Mouse (Mus musculus) liver, embryonic 15.5 days (tissue): ENCODE data around the gene Ap1m2. TPM values are rescaled to one million over a fixed set of nuclear protein-coding genes. Genes with fewer than 3 reads are reported as not detected.

Experiments used
- ATAC-seq: fragments of 200-750 bp; cut with Nextera tagmentation; 2 replicates; pipeline ENCODE4 v1.8.0; 2017; ENCODE audit warnings: moderate number of reproducible peaks, mild to moderate bottlenecking, moderate library complexity; ENCODE audit not compliant: insufficient read depth
- H3K27ac ChIP-seq: fragments of 300-500 bp; sonication (generic); replicated peaks from 2 replicates; pipeline ENCODE4 v1.5.1; 2015; ENCODE audit warnings: mild to moderate bottlenecking, inconsistent platforms
- H3K27me3 ChIP-seq: fragments of 300-500 bp; sonication (generic); 2 replicates; pipeline ENCODE4 v1.6.1; 2015; ENCODE audit warnings: mild to moderate bottlenecking, inconsistent platforms
- H3K36me3 ChIP-seq: fragments of 300-500 bp; sonication (generic); replicated peaks from 2 replicates; pipeline ENCODE4 v1.6.1; 2015; ENCODE audit warnings: moderate library complexity, mild to moderate bottlenecking, inconsistent platforms
- H3K4me1 ChIP-seq: fragments of 300-500 bp; sonication (generic); replicated peaks from 2 replicates; pipeline ENCODE4 v1.6.1; 2015; ENCODE audit warnings: inconsistent platforms
- H3K4me2 ChIP-seq: fragments of 300-500 bp; sonication (generic); 2 replicates; pipeline ENCODE4 v1.6.1; 2015; ENCODE audit warnings: moderate library complexity, mild to moderate bottlenecking, inconsistent platforms
- H3K4me3 ChIP-seq: fragments of 300-500 bp; sonication (generic); replicated peaks from 2 replicates; pipeline ENCODE4 v1.5.1; 2015; ENCODE audit warnings: mild to moderate bottlenecking, inconsistent platforms
- H3K9ac ChIP-seq: fragments of 300-500 bp; sonication (generic); 2 replicates; pipeline ENCODE4 v1.6.1; 2015; ENCODE audit warnings: moderate library complexity, mild to moderate bottlenecking, inconsistent platforms
- H3K9me3 ChIP-seq: fragments of 300-500 bp; sonication (generic); replicated peaks from 2 replicates; pipeline ENCODE4 v1.6.1; 2016; ENCODE audit warnings: inconsistent platforms
- WGBS: fragments of 180-500 bp; shearing (Covaris S2); methylation state at CpG from one replicate; pipeline ENCODE4 v1.1.7; 2015; ENCODE audit warnings: mixed read lengths; ENCODE audit not compliant: insufficient replicate concordance; 5-methylcytosine and 5-hydroxymethylcytosine counted together
- polyA plus RNA-seq: library from polyadenylated mRNA; unstranded; fragments of >200 nt; fragmentation: Nextera tagmentation; extraction: Ambion mirVana; gene quantifications from 2 replicates; pipeline ENCODE4 v1.2.1, GENCODE M21; 2015

Ap1m2 gene
- polyA plus RNA-seq, 1 experiment from 2014 or later = 0.28 TPM

DNA sequence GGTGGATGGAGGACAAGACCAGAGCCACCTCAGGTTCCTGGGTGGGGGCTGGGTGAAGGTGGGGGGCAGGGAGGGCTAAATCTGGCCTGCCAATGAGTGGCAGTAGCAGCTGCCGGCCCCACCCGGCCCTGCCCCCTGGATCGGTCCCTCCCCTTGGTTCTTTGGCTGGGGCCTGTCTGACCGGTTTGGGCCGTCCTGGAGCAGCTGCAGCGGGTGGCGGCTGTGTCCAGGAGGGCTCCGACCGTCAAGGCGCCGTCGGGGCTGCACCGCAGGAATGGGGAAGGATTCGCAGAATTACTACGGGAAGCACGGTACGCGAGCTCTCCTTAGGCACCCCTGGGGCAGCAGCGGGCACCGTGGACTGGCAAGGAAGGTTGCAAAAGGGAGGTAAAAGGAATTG, 25.5 kb upstream of the Ap1m2 start:
- peaks cover 8% of the 10 kb centered on the region for H3K4me1 ChIP-seq
- H3K4me2 ChIP-seq = no peak overlapping the region
- no peak overlapping the region for H3K27ac ChIP-seq
- no peak overlapping the region for H3K4me3 ChIP-seq
- H3K9me3 ChIP-seq = no peaks in the 10 kb centered on the region
- H3K9ac ChIP-seq = no peak overlapping the region
- H3K27me3 ChIP-seq = no peaks in the 10 kb centered on the region
- 0 out of 2 replicates have a peak, but pooled peaks cover 7% of the 10 kb centered on the region for H3K36me3 ChIP-seq
- 67% methylated on average over 20 of the region's 20 CpGs for WGBS
- no peak for ATAC-seq

GRCm38 (mm10) chr9:21336491-21336890, 24.4 kb upstream of the Ap1m2 start:
- H3K9me3 ChIP-seq = no peaks in the 10 kb centered on the region
- no peak overlapping the region for H3K27ac ChIP-seq
- no peak overlapping the region for H3K4me2 ChIP-seq
- no peak overlapping the region for H3K4me3 ChIP-seq
- H3K27me3 ChIP-seq = no peaks in the 10 kb centered on the region
- H3K36me3 ChIP-seq = no peaks in the 10 kb centered on the region
- no peak overlapping the region for H3K9ac ChIP-seq
- WGBS = 82% methylated on average over 8 of the region's 8 CpGs
- H3K4me1 ChIP-seq = peaks cover 16% of the 10 kb centered on the region
- no peak for ATAC-seq

DNA sequence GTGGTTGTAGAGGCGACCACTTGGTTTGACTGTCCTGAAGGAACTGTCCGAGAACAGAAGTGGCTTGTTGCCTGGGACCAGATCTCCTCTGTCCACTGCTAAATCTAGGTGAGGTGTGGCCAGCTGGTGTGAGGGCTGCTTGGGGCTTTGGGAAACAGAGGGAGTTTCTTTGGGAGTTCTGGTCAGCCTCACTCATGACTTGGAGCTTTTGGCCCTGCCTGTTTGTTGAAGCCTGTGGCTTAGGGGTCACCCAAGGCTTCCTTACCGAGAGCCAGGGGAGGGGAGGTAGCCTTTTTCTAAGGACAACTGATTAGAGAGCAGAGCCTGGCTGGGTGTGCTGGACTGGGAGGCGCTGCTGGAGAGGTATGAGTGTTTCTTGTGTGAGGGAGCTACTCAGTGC, 23.3 kb upstream of the Ap1m2 start:
- whole genome bisulfite sequencing = 66% methylated on average over 4 of the region's 4 CpGs
- H3K9ac ChIP-seq = no peak overlapping the region
- no peaks in the 10 kb centered on the region for H3K9me3 ChIP-seq
- no peak for ATAC-seq
- no peak overlapping the region for H3K4me3 ChIP-seq
- no peaks in the 10 kb centered on the region for H3K27me3 ChIP-seq
- H3K4me2 ChIP-seq = no peak overlapping the region
- H3K36me3 ChIP-seq = no peaks in the 10 kb centered on the region
- no peak overlapping the region for H3K27ac ChIP-seq
- peaks cover 19% of the 10 kb centered on the region for H3K4me1 ChIP-seq

- H3K9ac ChIP-seq = no peak overlapping the region
These were observed 22.6 kb upstream of the Ap1m2 start for GRCm38 (mm10) chr9:21334747-21335146.

DNA sequence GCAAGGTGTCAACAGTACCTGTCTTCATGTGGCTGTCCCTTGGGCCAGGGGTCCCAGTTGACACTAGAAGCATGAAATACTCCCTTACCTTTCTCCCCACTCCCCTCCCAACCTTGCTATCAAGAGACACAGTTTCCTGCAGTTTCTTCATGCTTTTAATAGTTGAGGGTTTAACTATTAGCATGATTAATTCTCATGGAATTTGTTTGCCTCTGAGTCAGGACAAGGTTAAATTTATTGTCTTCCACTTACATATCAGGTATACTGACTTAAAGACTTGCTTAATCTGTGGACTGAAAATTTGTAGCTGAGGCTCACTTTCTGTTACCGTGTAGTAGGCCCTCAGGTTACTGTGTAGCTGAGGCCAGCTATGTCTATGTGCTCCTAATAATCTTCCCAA, 21.4 kb upstream of the Ap1m2 start:
- Histone ChIP-seq H3K4me2 (no peak overlapping the region), H3K36me3 (no peaks in the 10 kb centered on the region), H3K27me3 (no peaks in the 10 kb centered on the region), H3K9ac (no peak overlapping the region), H3K4me3 (no peak overlapping the region), H3K4me1 (peaks cover 31% of the 10 kb centered on the region), H3K9me3 (no peaks in the 10 kb centered on the region), H3K27ac (no peak overlapping the region)
- WGBS = 73% methylated on average over 1 of the region's 1 CpGs
- no peak for ATAC-seq

More at GRCm38 (mm10) chr9:21334747-21335146, 22.6 kb upstream of the Ap1m2 start:
- H3K27ac ChIP-seq = no peak overlapping the region
- no peaks in the 10 kb centered on the region for H3K27me3 ChIP-seq
- no peaks in the 10 kb centered on the region for H3K36me3 ChIP-seq
- H3K4me2 ChIP-seq = no peak overlapping the region
- H3K4me1 ChIP-seq = peaks cover 24% of the 10 kb centered on the region
- no peaks in the 10 kb centered on the region for H3K9me3 ChIP-seq
- ATAC-seq = no peak
- H3K4me3 ChIP-seq = no peak overlapping the region

- Histone ChIP-seq H3K4me1 (peaks cover 36% of the 10 kb centered on the region), H3K4me3 (no peak overlapping the region), H3K9me3 (no peaks in the 10 kb centered on the region), H3K36me3 (no peaks in the 10 kb centered on the region), H3K4me2 (no peak overlapping the region), H3K9ac (no peak overlapping the region), H3K27me3 (no peaks in the 10 kb centered on the region), H3K27ac (no peak overlapping the region)
- 31% methylated on average over 9 of the region's 9 CpGs for WGBS
- ATAC-seq = no peak
These were observed 20.3 kb upstream of the Ap1m2 start for GRCm38 (mm10) chr9:21332161-21333061.

DNA sequence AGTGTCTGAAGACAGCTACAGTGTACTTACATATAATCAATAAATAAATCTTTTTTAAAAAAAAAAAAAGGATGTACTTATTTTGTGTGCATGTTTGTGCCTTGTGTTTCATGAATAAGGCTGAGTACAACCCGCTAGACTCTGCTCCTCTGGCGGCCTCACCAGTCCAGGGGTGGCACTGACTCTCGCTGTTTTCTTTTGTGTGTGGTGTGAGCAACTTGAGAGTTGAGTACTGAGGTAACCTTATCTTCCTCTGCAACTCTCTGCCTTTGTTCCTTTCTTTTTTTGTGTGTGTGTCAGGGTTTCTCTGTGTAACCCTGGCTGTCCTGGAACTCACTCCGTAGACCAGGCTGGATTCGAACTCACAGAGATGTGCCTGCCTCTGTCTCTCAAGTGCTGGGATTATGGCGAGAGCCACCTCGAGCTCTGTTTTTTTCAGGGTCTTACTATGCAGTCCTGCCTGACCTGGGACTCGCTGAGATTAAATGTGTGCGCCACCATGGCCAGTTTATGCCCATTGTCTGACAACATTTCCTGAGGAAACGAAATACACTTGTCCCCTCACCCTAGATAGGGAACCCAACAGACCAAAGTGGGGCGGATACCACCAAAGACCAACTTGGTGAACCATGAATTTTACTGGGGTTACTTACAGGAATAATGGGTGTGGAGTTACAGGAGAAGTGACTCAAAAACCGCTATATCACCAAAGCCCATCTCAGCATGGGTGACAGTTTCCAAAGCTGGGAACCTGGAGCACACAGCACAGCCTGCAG, 19.4 kb upstream of the Ap1m2 start:
- H3K9me3 ChIP-seq = no peaks in the 10 kb centered on the region
- no peak overlapping the region for H3K4me3 ChIP-seq
- no peaks in the 10 kb centered on the region for H3K27me3 ChIP-seq
- 38% methylated on average over 12 of the region's 12 CpGs for WGBS
- H3K36me3 ChIP-seq = no peaks in the 10 kb centered on the region
- H3K4me1 ChIP-seq = peaks cover 40% of the 10 kb centered on the region
- no peak overlapping the region for H3K9ac ChIP-seq
- H3K4me2 ChIP-seq = no peak overlapping the region
- no peak for ATAC-seq
- H3K27ac ChIP-seq = no peak overlapping the region

DNA sequence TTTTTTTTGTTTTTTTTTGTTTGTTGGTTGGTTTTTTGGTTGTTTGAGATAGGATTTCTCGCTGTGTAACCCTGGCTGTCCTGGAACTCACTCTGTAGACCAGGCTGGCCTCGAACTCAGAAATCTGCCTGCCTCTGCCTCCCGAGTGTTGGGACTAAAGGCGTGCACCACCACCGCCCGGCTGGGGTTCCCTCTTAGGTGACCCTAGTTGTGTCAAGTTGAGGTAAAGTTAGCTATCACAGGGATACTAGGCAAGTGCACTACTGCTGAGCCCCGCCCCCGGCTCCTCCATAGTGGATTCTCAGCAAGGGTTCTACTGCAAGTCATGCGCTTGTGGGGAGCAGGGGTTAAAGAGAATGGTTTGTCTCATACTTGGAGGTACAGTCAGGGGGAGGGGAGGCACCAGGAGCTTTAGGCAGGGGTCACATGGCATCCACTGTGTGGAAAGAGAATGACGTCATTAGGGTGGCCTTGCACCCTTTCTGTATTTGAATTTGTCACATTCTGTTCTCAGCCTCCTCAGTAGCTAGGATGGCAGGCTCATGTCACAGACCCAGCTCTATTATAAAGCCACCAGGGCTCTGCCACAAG, 17.7 kb upstream of the Ap1m2 start:
- ATAC-seq = no peak
- no peaks in the 10 kb centered on the region for H3K27me3 ChIP-seq

DNA sequence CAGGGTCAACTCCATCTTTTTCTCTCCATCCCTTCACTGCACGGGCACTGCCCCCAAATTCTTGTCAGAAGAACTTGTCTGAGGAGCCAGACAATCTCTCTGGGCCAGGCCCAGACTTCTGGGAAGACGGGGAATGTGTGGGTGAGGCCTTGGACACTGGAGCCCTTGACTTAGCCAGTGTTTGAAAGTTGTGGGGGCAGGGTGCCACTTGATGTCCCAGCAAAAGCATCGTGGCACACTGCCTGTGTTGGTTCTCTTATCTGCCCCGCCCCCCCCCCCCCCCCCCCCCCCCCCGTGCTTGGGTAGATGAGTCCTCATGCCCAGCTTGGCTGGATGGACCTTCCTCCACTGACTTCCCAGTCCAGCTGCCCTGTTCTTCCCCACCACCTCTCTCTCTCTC, 16.9 kb upstream of the Ap1m2 start:
- Histone ChIP-seq H3K4me3 (no peak overlapping the region), H3K27ac (no peak overlapping the region), H3K4me2 (no peak overlapping the region), H3K4me1 (peaks cover 44% of the 10 kb centered on the region), H3K27me3 (no peaks in the 10 kb centered on the region), H3K9ac (no peak overlapping the region), H3K9me3 (no peaks in the 10 kb centered on the region), H3K36me3 (no peaks in the 10 kb centered on the region)
- 28% methylated on average over 4 of the region's 5 CpGs for WGBS
- ATAC-seq = no peak

More for the DNA sequence above, 17.7 kb upstream of the Ap1m2 start:
- Histone ChIP-seq H3K9ac (no peak overlapping the region), H3K27ac (no peak overlapping the region), H3K4me3 (no peak overlapping the region), H3K36me3 (no peaks in the 10 kb centered on the region), H3K4me2 (no peak overlapping the region), H3K9me3 (no peaks in the 10 kb centered on the region), H3K4me1 (peaks cover 40% of the 10 kb centered on the region)
- WGBS = 71% methylated on average over 10 of the region's 10 CpGs

GRCm38 (mm10) chr9:21328041-21328440, 15.9 kb upstream of the Ap1m2 start:
- Histone ChIP-seq H3K4me3 (no peak overlapping the region), H3K4me2 (no peak overlapping the region), H3K27ac (no peak overlapping the region; the same call in 1 of the 2 replicates), H3K4me1 (peaks cover 49% of the 10 kb centered on the region), H3K36me3 (no peaks in the 10 kb centered on the region), H3K9me3 (no peaks in the 10 kb centered on the region), H3K27me3 (no peaks in the 10 kb centered on the region), H3K9ac (no peak overlapping the region)
- WGBS = 37% methylated on average over 3 of the region's 3 CpGs
- ATAC-seq = no peak

- Histone ChIP-seq H3K27me3 (no peaks in the 10 kb centered on the region), H3K4me1 (peaks cover 48% of the 10 kb centered on the region), H3K9me3 (no peaks in the 10 kb centered on the region), H3K4me2 (no peak overlapping the region), H3K9ac (no peak overlapping the region), H3K36me3 (no peaks in the 10 kb centered on the region), H3K4me3 (no peak overlapping the region), H3K27ac (no peak overlapping the region; the same call in 1 of the 2 replicates)
- no peak for ATAC-seq
- 23% methylated on average over 3 of the region's 3 CpGs for WGBS
These were observed 15.4 kb upstream of the Ap1m2 start for GRCm38 (mm10) chr9:21327569-21327968.
